Mouse (Mus musculus) adrenal gland, adult (tissue): ENCODE data around the gene Snx11.

Source experiments
- DNase-seq, 2 experiments: peaks; one replicate each; pipeline ENCODE4 v3.0.0; 2022 to 2023; ENCODE audit warnings: low spot score in 1 of 2; ENCODE audit not compliant: inconsistent age in 2 of 2

Snx11 gene

DNA sequence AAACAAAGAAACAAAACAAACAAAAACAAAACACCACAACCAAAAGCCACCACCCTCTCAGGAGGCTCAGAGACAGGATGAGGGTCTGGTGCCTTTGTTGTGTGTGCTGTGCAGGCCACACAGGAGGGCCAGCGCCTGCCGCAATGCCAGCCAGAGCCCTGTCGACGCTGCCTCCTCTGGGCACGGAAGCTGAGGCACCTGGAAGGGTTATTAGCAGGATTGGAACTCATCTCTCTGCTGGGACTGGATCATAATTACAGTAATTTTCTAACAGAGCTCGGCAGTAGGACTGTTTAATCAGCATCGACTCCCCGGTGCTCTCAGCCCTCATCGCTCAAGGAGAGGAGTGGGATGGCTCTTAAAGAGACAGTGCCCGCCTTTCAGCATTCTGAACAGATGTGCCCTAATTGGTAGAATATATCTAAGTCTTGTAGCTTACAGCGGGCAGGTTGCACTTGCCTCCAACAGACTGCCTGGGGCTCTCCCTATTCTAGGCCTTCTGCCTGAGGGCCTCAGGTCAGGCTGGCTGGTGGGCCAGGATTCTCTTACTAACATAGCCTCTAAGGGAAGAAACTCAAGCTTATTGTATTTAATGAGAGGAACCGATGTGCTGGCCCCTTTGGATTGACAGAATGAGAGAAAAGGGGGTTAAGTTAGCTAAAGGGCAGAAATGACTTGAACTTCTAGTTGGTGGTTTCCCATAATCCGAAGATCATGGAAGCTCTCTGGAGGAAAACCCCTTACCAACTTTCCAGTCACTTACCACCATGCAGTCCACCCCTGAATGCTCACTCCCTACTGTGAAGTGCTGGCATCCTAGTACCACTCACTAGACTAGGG is 12.6 kb downstream of the Snx11 start:
- peak in 1 of 2 experiments; percentile 29 for DNase-seq

DNA sequence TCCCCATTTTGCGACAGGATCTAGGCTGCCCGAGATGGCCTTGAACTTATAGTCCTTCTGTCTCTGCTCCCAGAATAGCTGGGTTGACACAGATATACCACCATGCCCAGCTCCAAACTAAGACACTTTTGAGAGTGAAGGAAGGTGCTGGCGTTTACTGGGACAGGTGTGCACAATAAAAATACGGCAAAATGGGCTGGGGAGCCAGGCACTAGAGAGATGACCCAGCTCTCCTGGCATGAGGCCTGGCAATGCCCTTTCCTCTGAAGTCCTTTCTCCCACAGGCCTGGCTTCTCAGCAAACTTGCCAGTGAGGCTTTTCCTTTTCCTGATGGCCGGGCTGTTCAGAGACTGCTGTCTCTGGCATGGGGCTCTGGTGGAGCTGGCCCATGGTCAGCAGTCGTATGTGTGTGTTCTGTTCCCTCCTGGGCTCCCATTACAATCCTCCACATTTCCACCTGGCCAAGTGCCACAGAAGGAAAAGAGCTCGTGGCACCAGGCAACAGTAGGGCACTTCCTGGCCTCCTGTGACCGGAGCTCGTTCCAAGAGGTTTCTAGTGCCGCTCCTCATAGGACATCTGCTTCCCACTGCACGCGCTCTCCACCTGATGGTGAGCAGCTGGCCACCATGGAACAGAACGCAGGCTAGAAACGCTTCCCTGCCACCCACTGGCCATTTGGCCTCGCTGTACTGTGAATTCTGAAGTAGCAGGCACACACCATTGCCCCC is 14.5 kb downstream of the Snx11 start:
- DNase-seq, result peak in 1 of 2 experiments; percentile 67

DNA sequence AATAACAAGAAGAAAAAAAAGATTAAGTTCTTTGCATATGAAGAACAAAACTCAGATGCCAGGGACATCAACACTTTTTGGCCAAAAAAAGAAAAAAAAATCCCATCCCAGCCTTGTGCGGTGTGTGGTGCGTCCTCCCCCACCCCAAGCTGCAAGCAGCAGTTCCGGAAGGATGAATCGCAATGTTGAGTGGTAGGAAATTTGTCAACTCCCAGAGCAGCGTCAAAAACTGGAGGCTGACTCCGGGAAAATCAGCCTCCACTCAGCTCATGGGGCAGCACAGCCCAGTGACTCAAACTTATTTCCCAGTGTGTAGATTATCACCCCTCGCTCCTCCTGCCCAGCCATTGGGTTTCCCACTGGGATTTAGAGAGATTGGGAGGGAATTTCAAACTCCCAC is 15.4 kb downstream of the Snx11 start:
- peak in 1 of 2 experiments; percentile 28 for DNase-seq

DNA sequence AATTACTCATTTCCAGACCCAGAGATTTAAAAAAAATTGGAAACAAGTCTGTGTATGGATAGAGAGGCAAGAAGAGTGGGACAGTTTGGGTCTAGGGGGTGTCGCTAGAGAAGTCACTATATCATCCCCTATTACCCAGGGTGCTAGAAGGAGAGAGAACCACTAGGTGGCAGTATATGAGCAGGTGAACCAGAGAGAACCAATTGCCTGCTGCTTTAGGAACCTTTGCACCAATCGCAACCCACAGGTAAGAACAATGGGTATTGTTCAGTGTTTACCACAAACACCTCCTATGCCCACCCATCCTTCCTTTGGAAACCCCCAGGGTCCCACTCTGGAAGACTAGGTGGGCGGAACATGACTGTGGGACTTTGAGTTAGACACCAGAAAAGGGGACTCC is 17.3 kb downstream of the Snx11 start:
- DNase-seq, result peak; percentile 41 to 86

DNA sequence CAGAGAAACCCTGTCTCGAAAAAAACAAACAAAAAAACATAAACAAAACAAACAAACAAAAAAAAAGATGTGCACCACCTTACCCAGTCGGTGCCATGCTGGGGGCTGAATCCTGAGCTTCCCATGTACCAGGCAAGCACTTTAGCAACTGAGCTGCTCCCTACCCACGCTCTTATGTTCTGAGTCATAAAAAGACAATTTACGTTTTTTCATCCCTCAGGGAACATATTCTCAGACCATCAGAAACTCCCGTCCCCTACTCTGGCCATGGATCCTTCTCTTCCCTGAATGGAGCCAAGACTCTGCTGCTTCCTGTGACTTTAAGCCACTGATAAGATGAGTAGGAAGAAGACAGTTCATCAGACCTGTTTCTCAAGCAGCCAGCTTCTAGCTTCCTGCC is 19.0 kb downstream of the Snx11 start:
- DNase-seq, result no peak

DNA sequence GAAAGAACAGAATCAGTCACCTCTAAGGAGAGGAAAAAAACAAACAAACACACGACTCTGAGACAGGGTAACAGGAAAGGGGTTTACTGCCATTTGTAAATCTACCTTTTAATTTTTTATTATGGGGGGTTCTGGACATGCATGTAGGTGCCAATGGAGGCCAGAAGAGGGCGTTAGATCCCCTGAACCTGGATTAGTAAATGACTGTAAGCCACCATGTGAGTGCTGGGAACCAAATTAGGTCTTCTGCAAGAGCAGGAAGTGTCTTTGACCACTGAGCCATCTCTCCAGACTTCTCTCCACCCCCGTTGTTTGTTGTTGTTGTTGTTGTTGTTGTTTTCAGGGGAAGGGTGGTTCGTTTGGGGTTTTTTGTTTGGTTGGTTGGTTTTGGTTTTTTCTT is 19.9 kb downstream of the Snx11 start:
- no peak for DNase-seq

DNA sequence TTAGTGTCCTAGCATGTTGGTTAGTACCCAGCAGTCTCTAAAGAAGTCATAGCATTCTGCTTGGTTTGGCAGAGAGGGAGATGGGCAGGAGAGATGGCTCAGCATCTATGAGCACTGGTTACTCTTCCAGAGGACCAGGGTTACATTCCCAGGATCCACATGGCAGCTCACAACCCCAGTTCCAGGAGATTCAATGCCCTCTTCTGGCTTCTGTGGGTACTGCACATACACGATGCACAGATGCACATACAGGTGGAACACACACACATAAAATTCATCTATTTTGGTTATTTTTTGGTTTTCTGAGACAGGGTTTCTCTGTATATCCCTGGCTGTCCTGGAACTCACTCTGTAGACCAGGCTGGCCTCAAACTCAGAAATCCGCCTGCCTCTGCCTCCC is 22.1 kb downstream of the Snx11 start:
- DNase-seq, result no peak

DNA sequence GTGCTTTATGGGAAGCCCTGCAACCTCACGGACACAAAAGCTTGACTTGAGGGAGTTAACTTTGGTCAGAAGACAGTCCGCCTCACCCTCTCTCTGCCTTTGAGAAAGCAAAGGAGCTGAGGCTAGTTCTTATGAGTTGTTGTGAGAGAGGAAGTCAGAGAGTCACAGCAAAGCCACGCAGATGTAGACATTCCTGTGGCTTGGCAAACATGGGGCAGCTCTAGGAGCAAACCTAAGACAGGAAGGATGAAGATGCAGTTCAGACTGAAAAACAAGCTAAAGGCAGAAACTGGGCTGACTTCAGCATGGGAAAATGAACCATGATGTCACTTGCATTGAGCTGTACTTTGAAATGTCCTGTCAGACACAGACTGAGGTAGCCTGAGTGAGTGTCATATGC is 29.8 kb downstream of the Snx11 start:
- no peak for DNase-seq

DNA sequence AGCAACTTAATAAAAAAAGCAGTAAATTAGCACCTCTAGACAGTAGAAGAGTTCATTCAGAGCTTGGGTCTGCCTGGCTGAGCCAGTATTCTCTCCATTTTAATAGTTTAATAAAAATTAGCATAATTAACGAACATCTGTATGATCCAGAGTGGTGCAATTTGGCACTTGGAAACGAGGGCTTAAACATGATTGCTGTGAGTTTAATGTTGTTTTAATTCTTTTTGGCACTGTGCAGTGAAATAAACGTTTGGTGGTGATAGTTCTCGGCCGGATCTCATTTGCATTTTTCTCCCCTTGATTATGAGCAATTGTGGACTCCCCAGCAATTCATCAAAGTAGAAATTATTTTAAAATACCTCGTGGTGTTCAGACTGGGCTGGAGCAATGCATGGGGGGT is 30.7 kb downstream of the Snx11 start:
- no peak for DNase-seq

DNA sequence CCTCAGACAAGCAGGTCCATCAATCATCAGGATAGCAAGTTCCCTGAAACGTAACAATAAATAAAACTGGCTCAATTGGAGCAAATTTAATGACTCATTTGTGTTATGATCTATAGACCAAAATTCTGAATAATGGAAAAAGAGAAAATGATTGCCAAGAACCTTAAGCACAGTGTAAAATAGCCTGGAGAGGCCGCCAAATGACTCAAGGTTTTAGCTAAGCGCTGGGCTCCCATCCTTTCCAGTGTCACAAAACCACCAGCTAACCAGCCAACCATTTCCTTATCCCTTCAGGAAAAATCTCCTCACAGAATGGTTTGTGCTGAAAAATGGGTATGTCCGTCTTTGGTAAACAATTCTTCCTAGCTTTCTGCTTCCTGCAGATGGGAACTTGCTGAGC is 33.5 kb downstream of the Snx11 start:
- no peak for DNase-seq

DNA sequence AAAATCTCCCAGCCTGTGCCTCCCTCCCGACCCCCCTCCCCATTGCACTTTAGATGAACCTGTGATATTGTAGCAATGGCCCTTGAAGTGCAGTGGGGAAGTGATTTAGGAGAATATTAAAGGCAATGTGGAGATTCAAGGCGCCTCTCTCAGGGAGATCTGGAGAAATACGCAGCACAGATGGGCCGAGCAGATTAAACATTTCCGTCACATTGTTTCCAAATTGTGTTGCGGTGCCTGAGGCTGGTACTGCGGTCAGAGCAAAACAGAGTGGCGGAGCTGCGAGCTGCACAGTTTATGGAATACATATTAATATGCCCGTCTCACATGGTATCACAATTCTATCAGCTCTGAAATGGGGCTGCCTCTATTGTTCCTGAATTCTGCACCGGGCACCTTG is 34.4 kb downstream of the Snx11 start:
- no peak for DNase-seq

DNA sequence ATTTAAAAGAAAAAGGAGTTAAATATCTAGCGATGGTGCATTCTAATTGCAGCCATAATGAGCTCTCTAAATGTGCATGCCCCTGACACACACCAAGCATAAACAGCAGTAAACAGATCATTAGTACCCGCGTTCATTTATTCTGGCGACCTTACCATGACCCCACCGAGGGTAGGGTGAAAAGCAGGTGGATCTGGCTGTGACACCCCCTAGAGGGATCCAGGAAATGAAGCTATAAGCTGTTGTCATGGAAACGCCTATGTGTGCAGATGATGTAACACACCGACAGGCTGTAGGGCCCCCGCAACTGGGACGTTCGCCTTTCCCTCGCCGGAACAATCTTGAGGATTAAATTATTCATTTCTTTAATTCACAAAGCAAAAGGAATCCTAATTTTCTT is 35.4 kb downstream of the Snx11 start:
- no peak for DNase-seq

DNA sequence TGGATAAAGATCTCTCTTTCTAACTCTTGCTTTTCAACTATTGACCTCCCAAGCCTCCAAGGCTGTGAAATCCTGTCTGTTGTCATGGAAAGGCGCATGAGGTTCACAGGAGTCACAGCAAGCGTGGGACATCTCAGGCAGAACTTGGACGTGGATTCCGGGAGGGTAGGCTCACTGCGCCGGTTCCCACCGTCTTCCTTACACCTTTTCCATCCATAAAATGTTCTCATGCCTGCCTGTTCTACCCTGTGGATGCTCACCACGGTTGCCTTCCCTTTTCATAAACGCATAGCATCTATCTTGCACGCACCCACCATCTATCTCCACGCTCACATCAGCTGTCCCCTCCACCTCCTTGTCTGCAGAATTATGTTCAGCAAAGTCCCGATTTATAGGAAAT is 36.6 kb downstream of the Snx11 start:
- no peak for DNase-seq

DNA sequence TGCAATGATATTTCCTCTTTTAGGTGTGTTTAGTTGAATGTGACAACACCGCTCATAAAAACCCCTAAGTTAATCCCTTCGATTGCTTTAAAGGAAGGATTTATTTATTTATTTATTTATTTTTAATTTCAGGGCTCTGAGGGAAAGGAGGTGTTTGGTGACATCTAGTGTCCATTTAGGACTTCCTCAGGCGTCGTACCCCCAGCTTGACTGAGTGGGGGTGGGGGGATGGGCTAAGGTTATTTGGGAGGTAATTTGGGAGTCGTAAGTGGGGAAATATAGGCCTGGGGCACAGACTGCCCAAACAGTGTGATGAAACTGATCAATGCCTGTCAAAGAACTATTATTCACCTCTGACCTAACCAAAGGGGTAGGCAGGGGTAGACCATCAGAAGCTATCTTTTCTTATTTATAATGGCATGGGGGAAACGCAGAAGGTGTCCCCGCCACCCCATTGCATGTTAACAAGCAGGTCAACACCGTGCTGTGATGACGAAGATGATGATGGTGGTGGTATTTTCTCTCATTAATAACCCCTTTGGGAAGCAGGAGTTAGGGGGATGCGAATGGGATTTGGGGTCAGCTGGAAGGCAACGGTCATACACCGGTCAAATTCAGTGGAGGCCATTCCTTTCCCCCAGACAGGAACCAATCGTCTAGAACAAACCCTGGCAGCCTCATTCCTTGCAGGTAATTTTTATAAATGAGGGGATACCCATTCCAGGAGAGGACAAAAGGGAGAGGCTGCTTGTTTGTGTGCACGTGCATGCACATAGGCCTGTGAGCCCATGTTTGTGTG is 39.5 kb downstream of the Snx11 start:
- DNase-seq, result no peak

DNA sequence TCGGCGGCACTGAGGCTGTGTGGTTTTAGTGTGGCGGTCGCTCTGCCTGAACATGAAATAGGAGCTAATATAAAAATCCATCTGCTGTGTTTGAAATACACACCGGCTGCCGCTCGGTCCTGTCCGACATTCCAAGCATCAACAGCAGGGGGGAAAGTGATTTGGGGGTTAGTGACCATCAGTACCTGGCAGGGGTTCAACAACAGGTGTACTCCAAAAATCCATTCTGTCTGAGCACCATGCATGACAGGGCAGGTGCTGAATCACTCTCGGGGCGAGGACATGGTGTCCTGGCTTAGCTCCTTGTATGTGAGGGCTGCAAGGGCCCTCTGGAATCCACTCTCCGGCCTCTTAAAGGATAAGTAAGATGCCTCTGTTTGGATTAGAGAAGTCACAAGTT is 41.0 kb downstream of the Snx11 start:
- DNase-seq, result no peak

DNA sequence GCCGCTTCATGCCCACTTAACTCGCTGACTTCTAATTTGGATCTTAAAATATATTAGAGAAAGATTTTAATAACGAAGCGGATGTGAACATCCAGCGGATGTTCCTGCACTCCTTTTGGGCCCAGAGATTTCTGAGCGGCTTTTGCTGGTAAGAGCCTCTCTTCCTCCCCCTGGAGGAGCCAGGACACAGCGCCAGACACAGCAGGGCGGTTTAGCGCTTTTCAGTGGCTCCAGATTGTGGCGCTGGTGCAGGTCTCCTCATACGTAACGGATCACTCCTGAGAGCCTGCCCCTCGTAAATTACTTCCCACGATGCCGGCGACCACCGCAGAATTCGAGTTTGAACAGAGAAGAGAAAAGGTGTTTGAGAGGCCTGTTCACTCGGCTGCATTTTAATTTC is 41.5 kb downstream of the Snx11 start:
- peak; percentile 58 to 84 for DNase-seq

DNA sequence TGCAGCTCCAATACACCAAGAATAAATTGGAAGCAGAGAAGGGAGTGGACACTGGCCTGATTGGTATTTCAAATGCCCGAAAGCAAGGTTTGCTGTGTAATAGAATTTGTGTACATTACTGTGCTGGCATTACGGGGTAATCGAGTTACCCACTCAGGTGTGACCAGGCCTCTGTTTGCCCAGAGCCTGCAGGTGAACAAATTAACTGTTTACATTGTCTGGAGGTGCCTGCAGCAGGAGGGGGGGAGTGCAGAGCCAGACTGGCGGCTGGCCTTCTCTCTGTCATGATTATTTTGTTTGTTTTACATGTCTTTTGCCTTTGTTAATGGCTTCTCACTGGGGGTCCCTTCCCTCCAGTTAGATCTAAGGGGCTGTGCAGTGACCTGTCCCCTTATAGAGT is 44.7 kb downstream of the Snx11 start:
- no peak for DNase-seq

DNA sequence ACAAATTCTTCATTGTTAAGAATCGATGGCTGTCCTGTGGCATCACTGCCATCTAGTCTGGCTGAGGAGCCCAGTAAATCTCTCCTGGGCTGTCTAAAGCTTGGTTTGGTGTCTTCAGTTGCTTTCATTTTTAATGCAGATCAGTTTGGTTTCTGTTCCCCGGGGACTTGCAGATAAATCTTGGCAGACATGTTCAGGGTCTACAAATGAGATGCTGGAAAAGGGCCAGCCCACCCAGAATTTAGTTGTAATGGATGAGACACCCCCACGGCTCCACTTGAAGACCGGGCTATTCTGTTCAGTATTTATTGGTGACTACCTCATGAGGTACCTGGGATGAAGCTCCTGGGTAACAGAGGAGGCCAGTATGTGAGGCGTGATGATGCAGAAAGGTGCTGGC is 47.0 kb downstream of the Snx11 start:
- DNase-seq, result no peak

DNA sequence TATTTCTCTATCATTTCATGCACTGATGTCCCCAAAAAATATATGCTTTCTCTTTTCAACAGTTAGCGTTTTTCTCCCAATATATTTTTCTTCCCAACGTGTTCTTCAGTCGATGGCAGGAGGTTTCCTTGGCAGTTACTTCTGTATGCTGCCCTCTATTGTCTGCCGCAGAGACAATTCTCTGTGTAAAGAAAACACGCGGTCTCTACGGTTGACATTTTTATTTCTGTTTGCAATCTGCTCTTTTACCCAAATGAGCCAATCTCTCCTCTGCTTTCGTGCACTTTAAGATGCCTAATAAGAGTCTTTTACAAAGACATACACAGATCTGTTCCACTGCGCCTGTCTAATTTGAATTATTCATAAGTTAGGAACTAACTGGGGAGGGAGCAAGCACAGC is 47.9 kb downstream of the Snx11 start:
- DNase-seq, result peak in 1 of 2 experiments; percentile 39

DNA sequence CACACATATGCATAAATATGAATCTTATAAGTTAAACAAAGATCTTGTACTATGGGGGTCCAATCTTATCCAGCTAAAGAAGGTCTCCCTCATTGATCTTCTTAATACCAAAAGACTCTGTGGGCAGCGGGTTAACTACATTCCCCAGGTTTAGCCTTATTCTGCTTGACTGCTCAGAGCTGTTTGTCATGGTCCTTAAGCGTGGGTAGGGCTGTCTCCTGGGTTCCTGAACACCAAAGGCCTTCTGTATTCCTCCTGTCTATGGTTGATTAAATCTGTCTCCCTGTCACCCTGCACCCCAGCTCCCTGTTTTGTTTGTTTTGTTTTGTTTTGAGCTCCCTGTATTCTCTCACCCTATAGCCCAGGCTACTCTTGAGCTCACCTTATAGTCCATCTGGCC is 48.8 kb downstream of the Snx11 start:
- DNase-seq, result no peak

DNA sequence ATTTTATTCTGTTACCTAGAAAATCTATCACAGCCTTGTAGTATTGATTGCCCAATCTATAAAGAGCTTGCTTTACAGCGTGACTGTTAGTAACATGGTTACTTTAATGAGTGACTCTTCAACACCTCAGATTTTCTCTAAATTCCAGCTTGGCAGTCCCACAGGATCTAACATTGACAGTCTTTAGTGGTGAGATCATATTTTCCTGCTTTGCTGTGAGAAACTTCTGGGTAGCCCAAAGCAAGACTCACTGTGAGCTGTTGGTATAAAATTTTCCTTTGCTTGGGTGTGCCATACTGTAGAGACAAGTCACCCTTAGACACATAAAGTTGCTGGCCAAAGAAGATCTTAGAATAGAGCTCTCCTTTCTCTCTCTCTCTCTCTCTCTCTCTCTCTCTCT is 51.5 kb downstream of the Snx11 start:
- DNase-seq, result no peak

DNA sequence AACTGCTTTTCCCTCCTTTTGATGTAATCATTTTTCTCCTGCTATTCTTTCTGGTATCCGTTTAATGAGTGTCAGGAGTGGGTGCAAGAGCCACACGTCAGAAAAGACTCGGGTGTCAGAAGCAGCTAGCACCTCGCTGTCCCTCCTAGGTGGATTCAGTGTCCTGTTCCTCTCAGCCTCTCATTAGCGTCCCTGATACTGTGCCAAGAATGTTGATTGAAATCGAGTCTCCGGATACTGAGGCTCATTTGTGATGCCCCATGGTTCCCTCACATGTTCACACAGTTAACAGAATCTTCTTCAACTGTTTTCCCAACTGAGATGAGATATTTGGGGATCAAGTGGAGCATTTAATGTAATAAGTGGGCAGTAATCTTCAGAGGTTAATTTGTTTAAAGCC is 58.8 kb downstream of the Snx11 start:
- no peak for DNase-seq
